Mouse (Mus musculus) limb, embryonic 10.5 days (tissue): ENCODE results near the gene Ripply1. TPM values are rescaled to one million over a fixed set of nuclear protein-coding genes. Genes with fewer than 3 reads are reported as not detected.
"Not testable (repeated sequence)": the region's sequence is repeated elsewhere in the genome, so short reads cannot be mapped to it uniquely, and the experiment has no call there.

Source experiments
- DNase-seq: peaks from one replicate; pipeline ENCODE4 v3.0.0-alpha.2; 2017; ENCODE audit warnings: low spot score
- H3K27ac ChIP-seq: fragments of 300-500 bp; sonication (generic); 2 replicates; pipeline ENCODE4 v1.5.1; 2016; ENCODE audit warnings: mild to moderate bottlenecking
- H3K27me3 ChIP-seq: fragments of 300-500 bp; sonication (generic); 2 replicates; pipeline ENCODE4 v1.6.1; 2016; ENCODE audit warnings: low read depth, mild to moderate bottlenecking; ENCODE audit not compliant: poor library complexity, severe bottlenecking
- H3K36me3 ChIP-seq: fragments of 300-500 bp; sonication (generic); 2 replicates; pipeline ENCODE4 v1.6.1; 2016; ENCODE audit warnings: mild to moderate bottlenecking, moderate library complexity
- H3K4me1 ChIP-seq: fragments of 300-500 bp; sonication (generic); 2 replicates; pipeline ENCODE4 v1.6.1; 2016
- H3K4me3 ChIP-seq: fragments of 300-500 bp; sonication (generic); 2 replicates; pipeline ENCODE4 v1.5.1; 2016; ENCODE audit warnings: mild to moderate bottlenecking, moderate library complexity
- H3K9me3 ChIP-seq: fragments of 300-500 bp; sonication (generic); replicated peaks from 2 replicates; pipeline ENCODE4 v1.6.1; 2016; ENCODE audit warnings: mild to moderate bottlenecking
- WGBS: fragments of 180-500 bp; shearing (Covaris S2); methylation state at CpG from one replicate; pipeline ENCODE4 v1.1.7; 2016; 5-methylcytosine and 5-hydroxymethylcytosine counted together
- polyA plus RNA-seq: library from polyadenylated mRNA; unstranded; fragments of >200 nt; fragmentation: Nextera tagmentation; extraction: Ambion mirVana; gene quantifications from 2 replicates; pipeline ENCODE4 v1.2.1, GENCODE M21; 2016

The Ripply1 gene
- polyA plus RNA-seq, 1 experiment from 2014 or later = not detected

- WGBS = 78% methylated on average over 7 of the region's 7 CpGs
- no peak for DNase-seq
- Histone ChIP-seq H3K27ac (no peak overlapping the region), H3K4me1 (no peaks in the 10 kb centered on the region), H3K9me3 (no peaks in the 10 kb centered on the region), H3K4me3 (no peak overlapping the region), H3K36me3 (no peaks in the 10 kb centered on the region), H3K27me3 (peaks cover 91% of the 10 kb centered on the region)
These were observed 7.0 kb downstream of the Ripply1 start for GRCm38 (mm10) chrX:139775084-139775612.

- Histone ChIP-seq H3K36me3 (no peaks in the 10 kb centered on the region), H3K27ac (no peak overlapping the region), H3K4me1 (no peaks in the 10 kb centered on the region), H3K27me3 (peaks cover 91% of the 10 kb centered on the region), H3K4me3 (no peak overlapping the region), H3K9me3 (no peaks in the 10 kb centered on the region)
- WGBS = 25% methylated on average over 18 of the region's 18 CpGs
- peak; percentile 64 for DNase-seq
These were observed 7.7 kb downstream of the Ripply1 start for GRCm38 (mm10) chrX:139774309-139775083.

DNA sequence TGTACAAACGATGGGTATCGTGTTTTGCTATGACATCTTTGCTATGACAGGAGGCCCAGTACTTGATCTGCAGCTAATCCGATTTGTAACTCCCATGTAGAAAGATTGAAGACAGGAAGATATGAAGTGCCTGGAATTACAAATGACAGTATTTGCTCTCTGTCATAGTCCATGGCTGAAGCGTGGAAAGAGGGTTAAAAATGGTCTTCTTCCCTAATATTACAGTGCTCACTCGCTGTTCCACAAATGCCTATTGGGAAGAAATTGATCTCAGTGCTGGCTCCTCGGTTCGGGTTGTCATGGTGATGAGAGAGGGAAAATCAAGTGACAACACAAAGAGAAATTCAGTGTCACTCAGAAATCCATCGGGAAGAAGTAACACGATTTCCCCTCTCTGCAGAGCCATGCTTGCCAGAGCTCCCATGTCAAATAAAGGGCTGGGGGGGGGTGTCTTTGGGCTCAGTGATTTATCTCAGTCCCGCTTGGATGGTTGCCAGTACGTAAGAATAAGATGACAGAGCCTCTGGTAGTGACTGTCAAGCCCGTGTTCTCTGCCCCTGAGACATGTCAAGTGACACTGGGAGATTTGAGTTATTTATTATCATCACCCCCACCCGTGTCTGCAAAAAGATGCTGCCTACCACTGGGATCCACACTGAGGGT, 12.0 kb downstream of the Ripply1 start:
- H3K27me3 ChIP-seq = peaks cover 90% of the 10 kb centered on the region

DNA sequence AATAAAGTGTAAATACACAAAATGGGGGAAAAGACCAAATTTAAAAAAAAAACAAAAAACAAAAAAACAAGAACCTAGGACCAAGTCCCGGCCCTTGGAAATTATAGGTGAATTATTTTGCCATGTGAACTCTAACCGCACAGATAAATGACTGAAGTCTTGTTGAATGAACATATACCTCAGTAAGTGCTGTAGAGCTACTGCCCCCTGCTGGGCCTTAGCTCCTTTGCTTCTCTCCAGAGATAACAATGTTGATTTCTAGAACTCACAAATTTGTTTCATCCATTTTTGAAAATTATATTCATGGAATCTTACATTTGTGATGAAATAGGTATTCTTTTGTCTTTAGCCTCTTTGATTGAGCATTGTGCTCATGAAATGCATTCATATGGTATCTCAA, 19.6 kb downstream of the Ripply1 start:
- no peak overlapping the region for H3K4me3 ChIP-seq
- H3K36me3 ChIP-seq = no peaks in the 10 kb centered on the region
- no peaks in the 10 kb centered on the region for H3K9me3 ChIP-seq
- DNase-seq = no peak
- 79% methylated on average over 2 of the region's 2 CpGs for WGBS
- no peaks in the 10 kb centered on the region for H3K4me1 ChIP-seq
- H3K27me3 ChIP-seq = peaks cover 27% of the 10 kb centered on the region
- no peak overlapping the region for H3K27ac ChIP-seq

More for the DNA sequence above, 12.0 kb downstream of the Ripply1 start:
- no peak for DNase-seq
- Histone ChIP-seq H3K4me3 (no peak overlapping the region), H3K36me3 (no peaks in the 10 kb centered on the region), H3K9me3 (no peaks in the 10 kb centered on the region), H3K4me1 (no peaks in the 10 kb centered on the region), H3K27ac (no peak overlapping the region)
- WGBS = 87% methylated on average over 13 of the region's 13 CpGs

DNA sequence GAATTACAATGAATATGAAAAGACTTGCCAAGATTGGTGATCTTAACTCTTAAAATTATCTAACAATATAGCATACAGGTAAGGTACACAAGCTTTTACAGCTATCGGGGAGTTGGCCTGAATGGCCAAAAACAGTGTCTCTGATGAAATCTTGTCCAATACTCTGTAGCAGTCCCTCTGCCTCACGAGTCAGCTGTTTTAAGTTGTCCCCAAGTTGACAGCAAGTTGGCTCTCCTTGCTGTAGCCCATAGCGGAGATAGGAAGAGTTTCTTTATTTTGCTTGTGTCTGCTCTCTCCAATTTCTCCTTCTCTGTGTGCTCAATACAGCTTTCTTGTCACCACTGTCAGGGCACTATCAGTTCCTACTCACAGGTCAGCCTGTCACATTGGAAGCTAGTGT, 23.5 kb downstream of the Ripply1 start:
- not testable (repeated sequence) for H3K4me1 ChIP-seq

GRCm38 (mm10) chrX:139751855-139752254, 30.3 kb downstream of the Ripply1 start:
- Histone ChIP-seq H3K4me1 (no peaks in the 10 kb centered on the region), H3K36me3 (no peaks in the 10 kb centered on the region), H3K4me3 (no peak overlapping the region), H3K27me3 (peaks cover 42% of the 10 kb centered on the region), H3K27ac (no peak overlapping the region), H3K9me3 (no peaks in the 10 kb centered on the region)
- 0% methylated on average over 1 of the region's 1 CpGs for WGBS
- peak; percentile 49 for DNase-seq

More for the DNA sequence above, 23.5 kb downstream of the Ripply1 start:
- H3K27me3 ChIP-seq = peaks cover 33% of the 10 kb centered on the region
- DNase-seq, H3K4me3 ChIP-seq, H3K27ac ChIP-seq, H3K36me3 ChIP-seq, H3K9me3 ChIP-seq: not testable (repeated sequence)
- WGBS = 81% methylated on average over 3 of the region's 3 CpGs

DNA sequence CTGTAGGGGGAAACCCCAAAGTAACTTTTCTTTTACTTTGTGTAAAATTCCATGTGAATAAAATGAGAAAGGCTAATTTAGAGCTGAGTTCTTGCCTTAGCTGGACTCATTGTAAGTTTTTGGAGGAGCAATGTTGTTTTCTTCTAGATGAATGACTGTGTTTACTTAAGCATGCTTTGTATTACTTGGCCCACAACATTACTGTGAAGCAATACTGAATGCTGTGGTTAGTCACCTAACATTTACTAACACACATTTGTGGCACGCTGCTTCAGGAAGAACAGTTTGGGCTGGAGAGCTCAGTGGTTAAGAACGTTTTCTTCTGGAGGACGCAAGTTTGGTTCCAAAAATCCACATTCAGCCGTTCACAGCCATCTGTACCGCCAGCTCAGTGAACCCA, 45.1 kb downstream of the Ripply1 start:
- Histone ChIP-seq H3K27ac (no peak overlapping the region), H3K27me3 (peaks cover 40% of the 10 kb centered on the region), H3K9me3 (no peaks in the 10 kb centered on the region), H3K4me3 (no peak overlapping the region), H3K36me3 (0 out of 2 replicates have a peak, but pooled peaks cover 3% of the 10 kb centered on the region), H3K4me1 (no peaks in the 10 kb centered on the region)
- WGBS = 90% methylated on average over 5 of the region's 5 CpGs
- no peak for DNase-seq

- no peak overlapping the region for H3K27ac ChIP-seq
- 0 out of 2 replicates have a peak, but pooled peaks cover 3% of the 10 kb centered on the region for H3K36me3 ChIP-seq
- 94% methylated on average over 3 of the region's 3 CpGs for WGBS
- DNase-seq = no peak
- H3K9me3 ChIP-seq = no peaks in the 10 kb centered on the region
- H3K4me3 ChIP-seq = no peak overlapping the region
- no peaks in the 10 kb centered on the region for H3K4me1 ChIP-seq
- peaks cover 63% of the 10 kb centered on the region for H3K27me3 ChIP-seq
These were observed 51.6 kb downstream of the Ripply1 start for GRCm38 (mm10) chrX:139730541-139730940.

Other genes starting within 250 kb of the Ripply1 start
- 3.4 and 3.7 TPM in 2 replicates for gene Rnf128, start 219.0 kb downstream of the Ripply1 start, polyA plus RNA-seq
- 0.80 and 1.2 TPM in 2 replicates for gene Tbc1d8b, start 97.4 kb downstream of the Ripply1 start, polyA plus RNA-seq
- 0.19 and 0.25 TPM in 2 replicates for gene Gm15013, start 67.9 kb downstream of the Ripply1 start, polyA plus RNA-seq
- not detected in 2 replicates for gene Cldn2, start 18.5 kb upstream of the Ripply1 start, polyA plus RNA-seq
- 5.7 and 7.2 TPM in 2 replicates for gene Morc4, start 89.3 kb upstream of the Ripply1 start, polyA plus RNA-seq
- gene Rbm41, start 216.2 kb upstream of the Ripply1 start, polyA plus RNA-seq = 5.2 and 6.4 TPM in 2 replicates